Mouse (Mus musculus): ENCODE data around the gene Nlrp4c. TPM values are rescaled to one million over a fixed set of nuclear protein-coding genes. Genes with fewer than 3 reads are reported as not detected.
"Not testable (repeated sequence)": the region's sequence is repeated elsewhere in the genome, so short reads cannot be mapped to it uniquely, and the experiment has no call there.

The Nlrp4c gene
- total and polyA plus RNA-seq, 3 experiments: not detected

DNA sequence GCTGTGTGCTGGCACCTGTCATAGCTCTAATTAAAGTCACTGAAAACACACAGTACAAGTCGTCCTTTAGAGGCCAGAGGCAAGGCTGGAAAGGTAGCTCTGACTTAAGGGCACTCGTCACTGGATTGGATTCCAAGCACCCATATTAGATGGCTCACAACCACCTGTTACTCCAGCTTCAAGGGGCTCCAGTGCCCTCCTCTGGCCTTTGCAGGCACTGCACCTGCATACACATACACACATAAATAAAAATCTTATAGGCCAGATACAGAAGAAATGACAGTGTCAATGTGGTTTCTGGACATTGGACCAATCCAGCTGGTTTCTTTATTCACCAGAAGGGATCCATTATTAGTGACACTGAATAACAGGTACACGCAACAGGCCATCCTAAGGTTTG, 74.5 kb downstream of the Nlrp4c start:
- no peak for TF ChIP-seq USF1 (IDR thresholded peaks at IDR 0.05; ENCODE audit: low read depth, low read length)
- TF ChIP-seq POLR2A (IDR thresholded peaks at IDR 0.05; ENCODE audit: control insufficient read depth in 1 of 2, insufficient read depth in 1 of 2, low read depth in 1 of 2, low read length in 2 of 2, poor library complexity in 1 of 2): no peak
- no peak for TF ChIP-seq TBP (IDR thresholded peaks at IDR 0.05; ENCODE audit: low read depth, low read length)
- TF ChIP-seq HCFC1 (IDR thresholded peaks at IDR 0.05; ENCODE audit: low read depth, low read length): no peak
- peak; percentile 35 for TF ChIP-seq RAD21 (IDR thresholded peaks at IDR 0.05; ENCODE audit: low read depth, low read length)
- TF ChIP-seq GABPA (IDR thresholded peaks at IDR 0.05; ENCODE audit: low read depth, low read length): no peak
- no peak for TF ChIP-seq MXI1 (IDR thresholded peaks at IDR 0.05; ENCODE audit: low read depth, low read length)
- TF ChIP-seq KAT2A (conservative IDR thresholded peaks at IDR 0.05; ENCODE audit: low read depth, low read length): no peak
- no peak for TF ChIP-seq NRF1 (IDR thresholded peaks at IDR 0.05; ENCODE audit: insufficient read depth, low read depth, low read length, poor library complexity, severe bottlenecking)
- TF ChIP-seq MAZ (IDR thresholded peaks at IDR 0.05; ENCODE audit: low read depth, low read length): no peak
- no peak for TF ChIP-seq ETS1 (IDR thresholded peaks at IDR 0.05; ENCODE audit: low read depth, low read length)
- TF ChIP-seq CHD2 (IDR thresholded peaks at IDR 0.05; ENCODE audit: low read length): no peak
- no peak for TF ChIP-seq ELF1 (IDR thresholded peaks at IDR 0.05; ENCODE audit: low read depth, low read length)
- TF ChIP-seq MYB (IDR thresholded peaks at IDR 0.05; ENCODE audit: low read depth, low read length): no peak
- no peak for TF ChIP-seq E2F4 (IDR thresholded peaks at IDR 0.05; ENCODE audit: borderline replicate concordance, low read depth, low read length)
- TF ChIP-seq SMC3 (IDR thresholded peaks at IDR 0.05; ENCODE audit: low read depth, low read length): peak; percentile 22; the same call in 1 of the 2 replicates
- TF ChIP-seq ZMIZ1 (IDR thresholded peaks at IDR 0.05; ENCODE audit: low read depth, low read length): no peak
- TF ChIP-seq JUND (IDR thresholded peaks at IDR 0.05; ENCODE audit: low read depth, low read length): no peak
- TF ChIP-seq MAX (IDR thresholded peaks at IDR 0.05; ENCODE audit: low read length): no peak
- TF ChIP-seq CTCF (IDR thresholded peaks at IDR 0.05 in 2 of 3, conservative IDR thresholded peaks at IDR 0.05 in 1 of 3; ENCODE audit: control insufficient read depth in 1 of 3, insufficient read depth in 1 of 3, low read depth in 2 of 3, low read length in 3 of 3, poor library complexity in 1 of 3, severe bottlenecking in 1 of 3): peak; percentile 41 to 46 (median 43)
- H3K9me3 ChIP-seq (replicated peaks; ENCODE audit: insufficient read depth, low read length): no peaks in the 10 kb centered on the region
- no peaks in the 10 kb centered on the region; a peak in 1 of 4 replicates for H3K27me3 ChIP-seq (ENCODE audit: control insufficient read depth in 1 of 2, insufficient read depth in 2 of 2, low read length in 2 of 2)
- DNase-seq (ENCODE audit: low read depth, low spot score): peak; percentile 28
- H3K4me3 ChIP-seq (ENCODE audit: control insufficient read depth in 1 of 2, insufficient read depth in 1 of 2, low read depth in 2 of 2, low read length in 2 of 2): no peak overlapping the region
- H3K9ac ChIP-seq (ENCODE audit: control insufficient read depth, low read depth, low read length, poor library complexity, severe bottlenecking): no peak overlapping the region
- H3K4me1 ChIP-seq (ENCODE audit: control insufficient read depth in 1 of 2, insufficient read depth in 2 of 2, low read length in 2 of 2): no peaks in the 10 kb centered on the region
- no peak overlapping the region for H3K27ac ChIP-seq (ENCODE audit: control insufficient read depth, low read depth, low read length)
- H3K36me3 ChIP-seq (ENCODE audit: control insufficient read depth in 1 of 2, insufficient read depth in 2 of 2, low read length in 2 of 2): no peaks in the 10 kb centered on the region
- H3K79me2 ChIP-seq (ENCODE audit: control insufficient read depth, insufficient read depth, low read length, poor library complexity): no peaks in the 10 kb centered on the region

DNA sequence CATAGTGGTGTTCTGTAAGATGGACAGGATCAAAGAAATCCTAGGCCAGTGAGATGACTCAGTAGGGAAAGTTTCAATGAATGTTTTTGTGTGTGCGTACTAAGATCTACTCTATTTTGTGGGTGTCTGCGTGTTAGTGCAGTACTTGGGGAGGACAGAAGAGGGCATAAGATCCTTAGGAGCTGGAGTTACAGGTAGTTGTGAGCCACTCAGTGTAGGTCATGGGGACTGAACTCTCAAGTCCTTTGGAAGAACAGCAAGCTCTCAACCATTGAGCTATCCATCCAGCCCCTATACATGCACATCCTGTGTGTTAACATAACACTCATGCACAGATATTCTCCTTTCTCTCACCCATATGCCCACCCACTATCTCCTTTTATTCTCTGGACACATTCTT, 75.1 kb downstream of the Nlrp4c start:
- not testable (repeated sequence) for DNase-seq (ENCODE audit: low read depth, low spot score); H3K9ac ChIP-seq (ENCODE audit: control insufficient read depth, low read depth, low read length, poor library complexity, severe bottlenecking); H3K79me2 ChIP-seq (ENCODE audit: control insufficient read depth, insufficient read depth, low read length, poor library complexity); H3K9me3 ChIP-seq (replicated peaks; ENCODE audit: insufficient read depth, low read length); H3K36me3 ChIP-seq (ENCODE audit: control insufficient read depth in 1 of 2, insufficient read depth in 2 of 2, low read length in 2 of 2); H3K4me3 ChIP-seq (ENCODE audit: control insufficient read depth in 1 of 2, insufficient read depth in 1 of 2, low read depth in 2 of 2, low read length in 2 of 2); H3K27ac ChIP-seq (ENCODE audit: control insufficient read depth, low read depth, low read length); H3K4me1 ChIP-seq (ENCODE audit: control insufficient read depth in 1 of 2, insufficient read depth in 2 of 2, low read length in 2 of 2); H3K27me3 ChIP-seq (ENCODE audit: control insufficient read depth in 1 of 2, insufficient read depth in 2 of 2, low read length in 2 of 2)
- peak; percentile 12 for TF ChIP-seq RAD21 (IDR thresholded peaks at IDR 0.05; ENCODE audit: low read depth, low read length)
- TF ChIP-seq SMC3 (IDR thresholded peaks at IDR 0.05; ENCODE audit: low read depth, low read length): peak; percentile 43
- peak in 1 of 3 experiments; percentile 36; a peak in 3 of 6 replicates for TF ChIP-seq CTCF (IDR thresholded peaks at IDR 0.05 in 2 of 3, conservative IDR thresholded peaks at IDR 0.05 in 1 of 3; ENCODE audit: control insufficient read depth in 1 of 3, insufficient read depth in 1 of 3, low read depth in 2 of 3, low read length in 3 of 3, poor library complexity in 1 of 3, severe bottlenecking in 1 of 3)

DNA sequence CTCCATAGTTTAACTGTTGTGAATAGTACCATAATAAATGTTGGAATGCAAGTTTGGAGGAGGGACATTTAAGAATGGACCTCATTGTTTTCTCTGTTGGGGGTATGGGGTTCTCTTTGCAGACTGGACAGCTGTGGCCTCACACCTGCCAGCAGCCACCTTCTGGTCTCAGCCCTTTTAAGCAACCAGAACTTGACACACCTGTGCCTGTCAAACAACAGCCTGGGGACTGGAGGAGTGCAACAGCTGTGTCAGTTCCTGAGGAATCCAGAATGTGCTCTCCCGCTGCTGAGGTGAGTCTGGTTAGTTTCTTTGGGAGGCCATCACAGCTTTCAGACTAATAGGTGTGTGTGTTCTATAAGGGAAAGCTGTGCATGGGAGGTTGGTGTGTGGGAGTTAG, 76.2 kb downstream of the Nlrp4c start:
- not testable (repeated sequence) for H3K9ac ChIP-seq (ENCODE audit: control insufficient read depth, low read depth, low read length, poor library complexity, severe bottlenecking); H3K4me1 ChIP-seq (ENCODE audit: control insufficient read depth in 1 of 2, insufficient read depth in 2 of 2, low read length in 2 of 2); DNase-seq (ENCODE audit: low read depth, low spot score); H3K9me3 ChIP-seq (replicated peaks; ENCODE audit: insufficient read depth, low read length); H3K4me3 ChIP-seq (ENCODE audit: control insufficient read depth in 1 of 2, insufficient read depth in 1 of 2, low read depth in 2 of 2, low read length in 2 of 2); H3K27me3 ChIP-seq (ENCODE audit: control insufficient read depth in 1 of 2, insufficient read depth in 2 of 2, low read length in 2 of 2); H3K27ac ChIP-seq (ENCODE audit: control insufficient read depth, low read depth, low read length); H3K36me3 ChIP-seq (ENCODE audit: control insufficient read depth in 1 of 2, insufficient read depth in 2 of 2, low read length in 2 of 2); H3K79me2 ChIP-seq (ENCODE audit: control insufficient read depth, insufficient read depth, low read length, poor library complexity)
